Mouse (Mus musculus) limb, embryonic 11.5 days (tissue): ENCODE data around the gene Slc2a12. TPM values are rescaled to one million over a fixed set of nuclear protein-coding genes. Genes with fewer than 3 reads are reported as not detected.

Source experiments
- ATAC-seq: fragments of 200-750 bp; cut with Nextera tagmentation; 2 replicates; pipeline ENCODE4 v1.8.0; 2017; ENCODE audit warnings: low read depth; ENCODE audit not compliant: insufficient number of reproducible peaks, low FRiP score, low TSS enrichment
- DNase-seq: peaks from one replicate; pipeline ENCODE4 v3.0.0-alpha.2; 2015; ENCODE audit warnings: low spot score
- H3K27ac ChIP-seq: fragments of 300-500 bp; sonication (generic); replicated peaks from 2 replicates; pipeline ENCODE4 v1.5.1; 2014; ENCODE audit warnings: low read depth, mild to moderate bottlenecking, low read length
- H3K27me3 ChIP-seq: fragments of 300-500 bp; sonication (generic); 2 replicates; pipeline ENCODE4 v1.6.1; 2014; ENCODE audit warnings: mild to moderate bottlenecking, low read length, mixed read lengths; ENCODE audit not compliant: control insufficient read depth, insufficient read depth
- H3K36me3 ChIP-seq: fragments of 300-500 bp; sonication (generic); 2 replicates; pipeline ENCODE4 v1.6.1; 2014; ENCODE audit warnings: mild to moderate bottlenecking, low read length, moderate library complexity, mixed read lengths; ENCODE audit not compliant: control insufficient read depth, insufficient read depth
- H3K4me1 ChIP-seq: fragments of 300-500 bp; sonication (generic); 2 replicates; pipeline ENCODE4 v1.6.1; 2014; ENCODE audit warnings: low read length, mixed read lengths; ENCODE audit not compliant: control insufficient read depth, insufficient read depth
- H3K4me2 ChIP-seq: fragments of 300-500 bp; sonication (generic); 2 replicates; pipeline ENCODE4 v1.6.1; 2014; ENCODE audit warnings: low read depth, mild to moderate bottlenecking, moderate library complexity; ENCODE audit not compliant: severe bottlenecking
- H3K4me3 ChIP-seq: fragments of 300-500 bp; sonication (generic); 2 replicates; pipeline ENCODE4 v1.5.1; 2014; ENCODE audit warnings: low read depth, low read length
- H3K9ac ChIP-seq: fragments of 300-500 bp; sonication (generic); 2 replicates; pipeline ENCODE4 v1.6.1; 2014; ENCODE audit warnings: mild to moderate bottlenecking, low read length
- H3K9me3 ChIP-seq: fragments of 300-500 bp; sonication (generic); 2 replicates; pipeline ENCODE4 v1.6.1; 2016; ENCODE audit warnings: low read length; ENCODE audit not compliant: control insufficient read depth
- WGBS: fragments of 180-500 bp; shearing (Covaris S2); extraction: QIAGEN DNeasy Blood & Tissue Kit; methylation state at CpG from one replicate; pipeline ENCODE4 v1.1.7; 2014; 5-methylcytosine and 5-hydroxymethylcytosine counted together
- polyA plus RNA-seq: library from polyadenylated mRNA; unstranded; fragments of >200 nt; fragmentation: Nextera tagmentation; extraction: Ambion mirVana; gene quantifications from 2 replicates; pipeline ENCODE4 v1.2.1, GENCODE M21; 2014

Gene Slc2a12
- polyA plus RNA-seq, 1 experiment from 2014 or later, result 1.4 TPM

DNA sequence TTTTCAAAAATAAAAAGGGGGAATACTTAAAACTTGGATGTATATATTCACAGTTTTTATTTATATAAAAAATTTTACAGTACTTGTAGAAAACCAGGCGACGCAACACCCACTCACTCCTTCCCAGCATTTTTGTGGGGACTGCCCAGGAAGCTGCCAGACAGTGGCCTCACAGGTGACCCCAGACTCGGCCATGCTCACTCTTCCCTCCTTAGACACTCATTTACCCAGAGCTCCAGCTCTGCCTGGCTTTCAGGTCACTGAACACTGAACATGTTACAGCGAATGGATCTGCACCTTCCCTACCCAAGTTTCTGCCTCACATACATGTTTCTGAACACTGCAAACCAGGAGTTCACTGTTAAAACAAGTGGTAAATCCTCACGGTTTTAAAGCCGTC lies 59.0 kb downstream of the Slc2a12 start:
- no peak overlapping the region for H3K27ac ChIP-seq
- no peaks in the 10 kb centered on the region for H3K27me3 ChIP-seq
- H3K4me2 ChIP-seq, result no peak overlapping the region
- DNase-seq (no peak), ATAC-seq (no peak)
- no peaks in the 10 kb centered on the region for H3K4me1 ChIP-seq
- peaks cover 7% of the 10 kb centered on the region for H3K36me3 ChIP-seq
- 87% methylated on average over 6 of the region's 6 CpGs for WGBS
- H3K4me3 ChIP-seq, result no peak overlapping the region
- H3K9me3 ChIP-seq, result no peaks in the 10 kb centered on the region
- no peak overlapping the region for H3K9ac ChIP-seq

DNA sequence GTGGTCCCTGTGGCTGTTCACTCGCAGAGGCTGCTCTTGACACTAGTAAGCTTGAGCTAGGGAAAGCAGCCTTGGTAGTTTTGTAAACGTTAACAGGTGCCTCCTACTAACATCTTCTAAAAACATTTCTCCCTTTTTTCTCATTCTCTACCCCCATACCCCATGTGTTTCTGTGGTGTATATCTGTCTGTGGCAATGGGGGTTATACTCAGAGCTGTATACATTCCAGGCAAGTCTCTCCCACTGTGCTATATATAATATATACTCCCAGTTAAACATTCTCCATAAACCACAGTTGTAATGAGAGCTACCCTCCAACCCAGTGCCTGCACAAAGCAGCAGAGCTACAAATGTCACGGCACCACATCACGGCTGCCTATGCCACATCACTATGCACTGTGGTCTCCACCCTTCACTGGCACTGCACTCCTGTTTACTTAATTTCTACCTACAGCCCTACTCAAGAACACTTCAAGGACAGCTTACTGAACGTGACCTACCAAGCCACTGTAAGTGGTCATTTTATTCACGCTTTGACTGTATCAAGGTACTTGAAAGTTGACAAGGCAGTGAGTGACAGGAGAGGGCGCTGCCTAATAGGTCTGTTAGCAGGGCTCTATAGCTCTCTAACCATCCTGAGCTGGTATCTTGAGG lies 63.5 kb downstream of the Slc2a12 start:
- Histone ChIP-seq H3K4me3 (no peak overlapping the region), H3K9me3 (no peaks in the 10 kb centered on the region), H3K27me3 (no peaks in the 10 kb centered on the region), H3K36me3 (peaks cover 9% of the 10 kb centered on the region), H3K4me1 (no peaks in the 10 kb centered on the region), H3K4me2 (no peak overlapping the region), H3K9ac (no peak overlapping the region), H3K27ac (no peak overlapping the region)
- no peak for ATAC-seq
- 93% methylated on average over 7 of the region's 7 CpGs for WGBS
- no peak for DNase-seq

DNA sequence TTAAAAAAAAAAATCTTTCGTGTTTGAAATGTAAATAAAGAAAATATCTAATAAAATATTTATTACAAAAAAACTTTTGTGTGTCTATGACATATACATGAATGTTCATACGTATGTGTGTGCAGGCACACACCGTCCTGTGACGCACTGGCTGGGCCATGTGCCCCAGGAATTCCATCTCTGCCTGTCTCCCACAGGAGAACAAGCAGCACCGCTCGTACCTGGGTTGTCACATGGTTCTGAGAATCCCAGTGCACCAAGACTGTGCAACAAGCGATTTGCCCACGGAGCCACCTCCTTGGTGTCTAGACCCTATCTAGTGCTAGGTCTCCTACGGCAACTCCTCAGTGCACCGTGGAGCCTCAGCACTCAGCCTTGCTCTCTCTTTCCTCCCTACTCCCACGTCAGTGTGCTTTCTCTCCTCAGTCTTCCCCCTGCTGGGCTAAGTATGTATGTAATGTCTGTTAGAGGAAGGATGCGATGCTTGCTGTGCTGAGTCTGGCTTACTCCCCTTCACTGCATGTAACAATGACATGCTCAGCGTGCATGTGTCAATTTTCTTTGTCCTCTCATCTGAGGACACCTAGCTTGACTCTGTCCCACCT lies 65.5 kb downstream of the Slc2a12 start:
- ATAC-seq, result no peak

DNA sequence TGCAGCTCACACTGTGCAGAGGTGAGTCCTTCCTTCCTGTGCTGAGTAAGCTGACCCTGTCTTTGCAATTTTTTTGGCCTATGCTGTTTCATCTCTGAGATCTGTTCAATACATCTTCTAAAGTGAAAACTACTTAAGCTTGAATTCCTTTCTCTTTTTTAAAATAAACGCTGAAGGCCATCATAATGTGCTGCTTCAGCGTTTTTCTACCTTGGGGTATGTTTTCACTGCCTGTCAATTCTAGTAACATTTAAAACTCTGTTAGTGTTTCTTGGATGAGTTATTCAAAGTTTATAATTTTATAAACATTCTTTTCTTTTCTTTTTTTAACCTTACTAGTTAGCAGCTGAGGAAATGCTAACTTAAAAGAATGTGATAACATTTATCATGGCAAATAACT lies 68.1 kb downstream of the Slc2a12 start:
- Histone ChIP-seq H3K4me2 (no peak overlapping the region), H3K27ac (no peak overlapping the region), H3K27me3 (no peaks in the 10 kb centered on the region), H3K9me3 (no peaks in the 10 kb centered on the region), H3K4me3 (no peak overlapping the region), H3K36me3 (peaks cover 2% of the 10 kb centered on the region; the same call in 1 of the 2 replicates), H3K4me1 (no peaks in the 10 kb centered on the region), H3K9ac (no peak overlapping the region)
- DNase-seq (no peak), ATAC-seq (no peak)
- WGBS, result 85% methylated on average over 2 of the region's 2 CpGs

More for the DNA sequence above, 65.5 kb downstream of the Slc2a12 start:
- 92% methylated on average over 13 of the region's 13 CpGs for WGBS
- Histone ChIP-seq H3K4me3 (no peak overlapping the region), H3K27ac (no peak overlapping the region), H3K9me3 (no peaks in the 10 kb centered on the region), H3K27me3 (no peaks in the 10 kb centered on the region), H3K4me2 (no peak overlapping the region), H3K9ac (no peak overlapping the region), H3K4me1 (no peaks in the 10 kb centered on the region), H3K36me3 (peaks cover 9% of the 10 kb centered on the region)
- DNase-seq, result no peak

DNA sequence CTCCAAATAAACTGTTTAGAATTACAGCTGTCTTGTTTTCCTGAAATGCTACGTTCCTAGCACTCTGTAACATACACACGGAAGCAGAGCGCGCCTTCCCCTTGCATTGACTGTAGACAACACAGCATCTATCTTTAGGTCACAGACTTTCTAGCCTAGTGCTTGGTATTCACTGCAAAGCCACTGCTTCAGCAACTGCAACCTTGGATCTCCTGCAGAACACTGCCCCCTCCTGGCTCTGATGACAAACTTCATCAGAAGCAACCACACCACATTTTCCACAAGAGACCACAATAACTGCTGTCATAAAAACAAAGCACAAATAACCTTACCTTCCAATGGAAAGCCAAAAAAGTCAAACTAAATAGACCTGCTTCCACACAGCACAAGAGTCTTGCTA lies 69.7 kb downstream of the Slc2a12 start:
- H3K27ac ChIP-seq, result no peak overlapping the region
- no peak for ATAC-seq

DNA sequence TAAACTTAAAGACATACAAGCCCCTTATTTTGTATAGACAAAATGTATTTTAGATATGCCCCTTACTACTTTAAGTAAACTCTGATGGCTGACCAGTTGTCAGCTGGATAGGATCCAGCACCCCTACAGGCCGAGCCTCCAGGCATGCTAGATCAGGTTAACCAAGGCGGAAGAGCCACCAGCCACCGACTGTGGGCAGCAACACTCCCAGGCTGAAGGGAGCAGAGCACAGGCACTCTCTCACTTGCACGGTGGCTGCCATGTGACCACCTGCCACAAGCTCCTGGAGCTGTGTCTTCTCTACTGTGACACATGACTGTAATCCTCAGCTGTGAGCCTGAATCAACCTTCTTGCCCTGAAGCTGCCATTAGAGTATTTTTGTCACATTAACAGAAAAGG lies 73.7 kb downstream of the Slc2a12 start:
- no peaks in the 10 kb centered on the region for H3K9me3 ChIP-seq
- no peak overlapping the region for H3K4me2 ChIP-seq
- DNase-seq (no peak), ATAC-seq (no peak)
- WGBS, result 66% methylated on average over 4 of the region's 4 CpGs
- no peaks in the 10 kb centered on the region for H3K36me3 ChIP-seq
- H3K27me3 ChIP-seq, result no peaks in the 10 kb centered on the region
- H3K27ac ChIP-seq, result no peak overlapping the region
- no peak overlapping the region for H3K4me3 ChIP-seq
- no peaks in the 10 kb centered on the region for H3K4me1 ChIP-seq
- no peak overlapping the region for H3K9ac ChIP-seq

More for the DNA sequence above, 69.7 kb downstream of the Slc2a12 start:
- Histone ChIP-seq H3K9me3 (no peaks in the 10 kb centered on the region), H3K4me2 (no peak overlapping the region), H3K36me3 (peaks cover 2% of the 10 kb centered on the region; the same call in 1 of the 2 replicates), H3K27me3 (no peaks in the 10 kb centered on the region), H3K4me1 (no peaks in the 10 kb centered on the region), H3K9ac (no peak overlapping the region), H3K4me3 (no peak overlapping the region)
- peak; percentile 53 for DNase-seq
- WGBS, result 85% methylated on average over 4 of the region's 4 CpGs

DNA sequence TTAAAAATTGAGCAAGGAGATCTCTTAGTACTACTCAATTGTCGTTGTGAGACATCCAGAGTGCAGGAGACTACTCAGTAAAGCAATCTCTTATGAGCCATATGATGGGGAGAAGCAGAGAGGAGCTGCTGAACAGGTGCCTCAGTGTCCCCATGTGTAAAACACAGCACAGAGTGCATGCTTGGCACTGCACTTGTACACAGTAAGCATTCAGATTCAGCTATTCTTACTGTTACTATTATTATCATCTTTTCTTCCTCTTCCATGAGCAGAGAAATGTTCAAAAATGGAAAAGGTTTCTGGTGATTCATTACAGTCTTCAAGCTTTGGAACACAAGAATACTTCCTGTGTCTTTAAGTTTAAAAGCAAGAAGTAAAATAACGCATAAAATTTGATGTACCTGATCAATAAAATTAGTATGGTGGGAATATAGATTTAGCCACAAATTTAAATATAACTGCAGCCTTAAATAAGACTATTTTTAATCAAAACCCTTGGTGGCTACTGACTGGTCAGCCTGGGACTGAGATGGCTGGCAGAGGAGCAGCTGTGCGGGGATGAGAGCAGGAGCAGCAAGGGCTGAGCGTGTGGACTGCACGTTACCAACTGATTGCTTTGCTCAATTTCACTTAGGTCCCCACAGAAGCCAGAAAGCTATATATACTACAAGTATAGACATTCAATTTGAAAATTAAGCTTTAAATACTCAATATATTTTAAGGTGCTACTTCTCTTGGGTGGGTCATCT lies 76.1 kb downstream of the Slc2a12 start:
- 91% methylated on average over 5 of the region's 5 CpGs for WGBS
- no peak for DNase-seq
- no peaks in the 10 kb centered on the region for H3K27me3 ChIP-seq
- H3K36me3 ChIP-seq, result no peaks in the 10 kb centered on the region
- H3K4me3 ChIP-seq, result no peak overlapping the region
- H3K27ac ChIP-seq, result no peak overlapping the region
- no peak overlapping the region for H3K9ac ChIP-seq
- no peaks in the 10 kb centered on the region for H3K4me1 ChIP-seq
- H3K9me3 ChIP-seq, result no peaks in the 10 kb centered on the region
- ATAC-seq, result no peak
- no peak overlapping the region for H3K4me2 ChIP-seq

DNA sequence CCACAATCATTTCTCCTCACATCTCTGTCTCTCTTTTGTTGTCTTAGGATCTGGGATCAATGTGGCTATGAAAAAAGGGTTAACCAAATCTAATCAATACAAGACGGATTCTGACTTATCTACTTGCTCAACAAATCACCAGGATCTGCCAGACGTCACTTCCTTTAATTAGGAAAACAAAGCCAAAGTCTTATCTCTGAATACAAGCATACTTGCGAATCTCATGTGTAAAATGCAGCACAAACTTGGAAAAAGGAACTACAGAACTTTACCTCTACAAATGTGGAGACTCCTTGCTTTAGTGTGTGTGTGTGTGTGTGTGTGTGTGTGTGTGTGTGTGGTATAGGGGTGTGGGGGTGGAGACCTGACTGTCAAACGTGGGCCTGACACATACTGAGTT lies 80.4 kb downstream of the Slc2a12 start:
- DNase-seq (no peak), ATAC-seq (no peak)
- Histone ChIP-seq H3K9ac (no peak overlapping the region), H3K36me3 (no peaks in the 10 kb centered on the region), H3K4me2 (no peak overlapping the region), H3K4me3 (no peak overlapping the region), H3K4me1 (peaks cover 7% of the 10 kb centered on the region), H3K27ac (no peak overlapping the region), H3K27me3 (no peaks in the 10 kb centered on the region), H3K9me3 (no peaks in the 10 kb centered on the region)
- WGBS, result 64% methylated on average over 4 of the region's 4 CpGs
